Mouse (Mus musculus): ENCODE data around the gene Pdia5. TPM values are rescaled to one million over a fixed set of nuclear protein-coding genes. Genes with fewer than 3 reads are reported as not detected.
A peak's percentile ranks its signal among the peaks of the same experiment; 100 is the strongest.

Gene Pdia5
- polyA plus RNA-seq, 1 experiment from 2014 or later, result 49.4 TPM

DNA sequence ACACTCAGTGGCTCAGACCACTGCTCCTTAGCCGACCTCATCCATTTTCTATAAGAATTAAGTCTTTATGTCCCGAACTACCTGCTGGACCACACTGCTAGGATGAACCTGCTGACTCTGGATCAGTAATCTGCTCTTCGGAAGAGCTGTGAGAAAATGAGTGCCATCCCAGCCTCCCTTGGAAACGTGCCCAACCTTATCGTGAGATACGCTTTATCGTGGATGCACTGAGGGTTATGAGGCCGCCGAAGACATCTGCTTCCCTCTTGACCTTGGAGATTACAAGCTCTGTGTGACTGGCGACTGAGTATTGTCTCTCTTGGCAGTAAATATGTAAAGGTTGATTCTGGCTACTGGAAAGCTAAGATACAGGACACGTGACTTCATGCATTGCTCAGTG is 11.8 kb upstream of the Pdia5 start:
- Histone ChIP-seq H3K9ac (replicated peaks; ENCODE audit: low read depth) (no peak overlapping the region), H3K36me3 (ENCODE audit: insufficient read depth, low read length) (no peaks in the 10 kb centered on the region), H3K27ac (ENCODE audit: low read length) (no peak overlapping the region), H3K4me1 (ENCODE audit: insufficient read depth, low read depth, low read length) (no peaks in the 10 kb centered on the region; the same call in 1 of the 2 replicates), H3K4me3 (ENCODE audit: low read depth, low read length) (no peak overlapping the region), H3K4me2 (replicated peaks; ENCODE audit: low read depth, low read length) (no peak overlapping the region), H3K27me3 (replicated peaks; ENCODE audit: insufficient read depth, low read length) (no peaks in the 10 kb centered on the region), H3K9me3 (ENCODE audit: low read length) (no peaks in the 10 kb centered on the region)
- DNase-seq (ENCODE audit: low spot score) (no peak), ATAC-seq (no peak)
- TF ChIP-seq EP300 (IDR thresholded peaks at IDR 0.05), result no peak
- 69% methylated on average over 11 of the region's 11 CpGs for WGBS

DNA sequence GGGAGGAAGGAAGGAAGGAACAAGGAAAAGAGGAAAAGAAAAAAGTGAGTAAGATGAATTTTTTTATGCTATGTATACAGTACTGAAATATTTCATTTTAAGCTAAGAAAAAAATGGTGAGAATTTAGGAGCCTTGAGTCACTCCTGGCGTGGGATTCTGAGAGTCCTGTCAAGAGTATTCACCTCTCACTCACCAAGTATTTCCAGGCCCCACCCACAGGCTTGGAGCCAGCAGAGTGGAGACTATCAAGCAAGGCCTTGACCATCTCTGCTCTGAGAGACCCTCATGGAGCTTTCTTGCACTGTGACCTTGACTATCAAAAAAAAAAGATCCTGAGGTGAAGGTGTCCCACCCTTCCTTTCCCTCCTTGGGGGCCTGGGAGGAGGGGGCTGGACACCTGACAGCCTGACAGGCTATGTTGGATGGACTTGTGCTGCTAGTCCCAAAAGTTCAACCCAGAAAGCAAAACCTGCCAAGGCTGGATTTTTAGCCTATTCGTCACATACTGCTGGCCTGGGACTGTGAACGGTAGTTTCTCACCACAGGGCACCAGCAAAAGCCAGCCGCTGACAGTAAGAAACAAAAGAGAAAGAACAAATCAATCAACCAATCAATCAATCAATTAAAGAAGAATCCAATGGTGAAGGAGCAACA is 10.6 kb upstream of the Pdia5 start:
- TF ChIP-seq CTCF (IDR thresholded peaks at IDR 0.05) (no peak), EP300 (IDR thresholded peaks at IDR 0.05) (no peak)
- H3K9me3 ChIP-seq (ENCODE audit: low read length), result no peaks in the 10 kb centered on the region
- H3K36me3 ChIP-seq (ENCODE audit: insufficient read depth, low read length), result no peaks in the 10 kb centered on the region
- WGBS, result 48% methylated on average over 4 of the region's 4 CpGs
- no peaks in the 10 kb centered on the region; the same call in 1 of the 2 replicates for H3K4me1 ChIP-seq (ENCODE audit: insufficient read depth, low read depth, low read length)
- no peak overlapping the region for H3K4me3 ChIP-seq (ENCODE audit: low read depth, low read length)
- ATAC-seq (no peak), DNase-seq (ENCODE audit: low spot score) (peak; percentile 34)
- no peak overlapping the region for H3K27ac ChIP-seq (ENCODE audit: low read length)
- no peaks in the 10 kb centered on the region for H3K27me3 ChIP-seq (replicated peaks; ENCODE audit: insufficient read depth, low read length)
- no peak overlapping the region for H3K9ac ChIP-seq (replicated peaks; ENCODE audit: low read depth)
- H3K4me2 ChIP-seq (replicated peaks; ENCODE audit: low read depth, low read length), result no peak overlapping the region

DNA sequence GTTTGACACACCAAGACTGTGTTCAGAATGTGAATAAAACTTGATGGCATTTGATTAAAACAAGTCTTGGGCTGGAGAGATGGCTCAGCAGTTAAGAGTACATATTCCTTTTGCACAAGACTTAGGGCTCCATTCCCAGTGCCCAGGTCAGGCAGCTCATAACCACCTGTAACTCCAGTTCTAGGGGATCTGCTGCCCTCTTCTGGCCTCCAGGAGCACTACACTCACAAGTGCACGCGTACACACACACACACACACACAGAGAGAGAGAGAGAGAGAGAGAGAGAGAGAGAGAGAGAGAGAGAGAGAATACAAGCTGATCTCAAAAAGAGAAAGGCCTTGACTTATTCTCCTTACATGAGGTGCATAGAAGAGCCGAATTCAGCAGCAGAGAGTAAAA is 9.7 kb upstream of the Pdia5 start:
- no peak for DNase-seq (ENCODE audit: low spot score)
- Histone ChIP-seq H3K4me2 (replicated peaks; ENCODE audit: low read depth, low read length) (no peak overlapping the region), H3K4me3 (ENCODE audit: low read depth, low read length) (no peak overlapping the region), H3K9ac (replicated peaks; ENCODE audit: low read depth) (no peak overlapping the region), H3K4me1 (ENCODE audit: insufficient read depth, low read depth, low read length) (no peaks in the 10 kb centered on the region; the same call in 1 of the 2 replicates), H3K27me3 (replicated peaks; ENCODE audit: insufficient read depth, low read length) (no peaks in the 10 kb centered on the region), H3K36me3 (ENCODE audit: insufficient read depth, low read length) (no peaks in the 10 kb centered on the region), H3K27ac (ENCODE audit: low read length) (no peak overlapping the region), H3K9me3 (ENCODE audit: low read length) (no peaks in the 10 kb centered on the region)
- ATAC-seq, result no peak
- WGBS, result 89% methylated on average over 3 of the region's 3 CpGs
- no peak for TF ChIP-seq EP300 (IDR thresholded peaks at IDR 0.05)
- TF ChIP-seq CTCF (IDR thresholded peaks at IDR 0.05), result no peak

DNA sequence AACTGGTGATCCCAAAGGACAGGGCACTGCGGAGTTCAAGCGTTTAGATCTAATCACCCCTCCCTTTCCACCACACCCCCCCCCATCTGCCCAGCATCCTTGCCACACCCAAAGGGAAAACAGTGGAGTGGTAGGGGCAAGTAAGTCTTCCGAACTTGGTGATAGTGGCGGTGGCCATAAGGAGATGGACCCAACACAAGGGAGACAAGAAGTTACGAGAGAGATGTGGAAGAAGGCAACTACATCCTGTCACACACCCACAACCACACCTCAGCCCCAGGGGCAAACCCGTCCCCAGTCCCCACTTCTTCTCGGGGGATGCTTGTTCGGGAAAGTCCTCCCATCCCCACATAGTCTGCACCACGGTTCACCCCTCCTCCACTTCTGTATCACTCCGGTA is 880 bp downstream of the Pdia5 start:
- no peaks in the 10 kb centered on the region for H3K27me3 ChIP-seq (replicated peaks; ENCODE audit: insufficient read depth, low read length)
- 9% methylated on average over 10 of the region's 10 CpGs for WGBS
- H3K4me1 ChIP-seq (ENCODE audit: insufficient read depth, low read depth, low read length), result no peaks in the 10 kb centered on the region
- peak overlapping the region; percentile 54 for H3K4me3 ChIP-seq (ENCODE audit: low read depth, low read length)
- no peak overlapping the region for H3K27ac ChIP-seq (ENCODE audit: low read length)
- TF ChIP-seq CTCF (IDR thresholded peaks at IDR 0.05) (no peak), EP300 (IDR thresholded peaks at IDR 0.05) (no peak)
- no peaks in the 10 kb centered on the region for H3K9me3 ChIP-seq (ENCODE audit: low read length)
- ATAC-seq, result no peak
- H3K9ac ChIP-seq (replicated peaks; ENCODE audit: low read depth), result peak overlapping the region; percentile 20; the same call in 1 of the 2 replicates
- H3K4me2 ChIP-seq (replicated peaks; ENCODE audit: low read depth, low read length), result peak overlapping the region; percentile 84
- DNase-seq (ENCODE audit: low spot score), result peak; percentile 17
- no peaks in the 10 kb centered on the region for H3K36me3 ChIP-seq (ENCODE audit: insufficient read depth, low read length)

GRCm38 (mm10) chr16:35489066-35489718 is 1.5 kb downstream of the Pdia5 start:
- peak overlapping the region; percentile 84; the same call in 1 of the 2 replicates for H3K4me2 ChIP-seq (replicated peaks; ENCODE audit: low read depth, low read length)
- H3K9ac ChIP-seq (replicated peaks; ENCODE audit: low read depth), result no peak overlapping the region
- DNase-seq (ENCODE audit: low spot score) (peak; percentile 7), ATAC-seq (no peak)
- 31% methylated on average over 10 of the region's 10 CpGs for WGBS
- no peaks in the 10 kb centered on the region for H3K27me3 ChIP-seq (replicated peaks; ENCODE audit: insufficient read depth, low read length)
- no peak overlapping the region for H3K4me3 ChIP-seq (ENCODE audit: low read depth, low read length)
- no peaks in the 10 kb centered on the region for H3K36me3 ChIP-seq (ENCODE audit: insufficient read depth, low read length)
- TF ChIP-seq EP300 (IDR thresholded peaks at IDR 0.05), result no peak
- no peak for TF ChIP-seq CTCF (IDR thresholded peaks at IDR 0.05)
- no peak overlapping the region for H3K27ac ChIP-seq (ENCODE audit: low read length)
- no peaks in the 10 kb centered on the region for H3K4me1 ChIP-seq (ENCODE audit: insufficient read depth, low read depth, low read length)
- no peaks in the 10 kb centered on the region for H3K9me3 ChIP-seq (ENCODE audit: low read length)

DNA sequence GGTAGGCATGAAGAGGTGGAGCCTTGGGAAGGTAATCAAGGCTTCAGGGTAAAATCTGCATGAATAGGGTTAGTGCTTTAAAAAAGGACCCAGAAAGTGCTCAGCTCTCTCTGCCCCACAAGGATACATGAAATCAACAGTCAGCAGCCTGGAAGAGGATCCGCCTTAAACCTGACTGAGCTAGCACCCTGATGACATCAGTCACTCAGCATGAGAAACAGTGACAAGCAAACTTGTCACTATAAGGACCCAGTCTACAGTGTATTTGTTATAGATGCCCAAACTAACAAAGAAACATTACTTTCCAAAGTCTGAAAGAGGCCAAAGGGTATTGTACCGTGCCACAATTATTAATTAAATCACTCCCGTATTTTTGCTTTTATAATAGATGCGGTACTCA is 2.9 kb downstream of the Pdia5 start:
- DNase-seq (ENCODE audit: low spot score) (no peak), ATAC-seq (no peak)
- no peaks in the 10 kb centered on the region for H3K27me3 ChIP-seq (replicated peaks; ENCODE audit: insufficient read depth, low read length)
- H3K4me2 ChIP-seq (replicated peaks; ENCODE audit: low read depth, low read length), result no peak overlapping the region
- no peak overlapping the region for H3K9ac ChIP-seq (replicated peaks; ENCODE audit: low read depth)
- H3K4me3 ChIP-seq (ENCODE audit: low read depth, low read length), result no peak overlapping the region
- no peaks in the 10 kb centered on the region for H3K9me3 ChIP-seq (ENCODE audit: low read length)
- H3K4me1 ChIP-seq (ENCODE audit: insufficient read depth, low read depth, low read length), result no peaks in the 10 kb centered on the region
- TF ChIP-seq EP300 (IDR thresholded peaks at IDR 0.05), result no peak
- no peak for TF ChIP-seq CTCF (IDR thresholded peaks at IDR 0.05)
- 94% methylated on average over 4 of the region's 4 CpGs for WGBS
- H3K27ac ChIP-seq (ENCODE audit: low read length), result no peak overlapping the region
- H3K36me3 ChIP-seq (ENCODE audit: insufficient read depth, low read length), result no peaks in the 10 kb centered on the region

All from lung, postnatal 0 days (tissue).